Mouse (Mus musculus) neural tube, embryonic 11.5 days (tissue): ENCODE measurements around the gene Ppm1h. TPM values are rescaled to one million over a fixed set of nuclear protein-coding genes. Genes with fewer than 3 reads are reported as not detected.

Experiments used
- ATAC-seq: fragments of 200-750 bp; cut with Nextera tagmentation; 2 replicates; pipeline ENCODE4 v1.8.0; 2017; ENCODE audit warnings: moderate number of reproducible peaks, mild to moderate bottlenecking, moderate TSS enrichment, moderate library complexity; ENCODE audit not compliant: insufficient read depth, low FRiP score, low TSS enrichment
- DNase-seq: peaks from one replicate; pipeline ENCODE4 v3.0.0-alpha.2; 2015; ENCODE audit warnings: low spot score
- H3K27ac ChIP-seq: fragments of 300-500 bp; sonication (generic); 2 replicates; pipeline ENCODE4 v1.5.1; 2014; ENCODE audit warnings: low read depth, mild to moderate bottlenecking, low read length
- H3K27me3 ChIP-seq: fragments of 300-500 bp; sonication (generic); 2 replicates; pipeline ENCODE4 v1.6.1; 2014; ENCODE audit warnings: mild to moderate bottlenecking, low read length, mixed read lengths; ENCODE audit not compliant: control insufficient read depth, insufficient read depth
- H3K36me3 ChIP-seq: fragments of 300-500 bp; sonication (generic); 2 replicates; pipeline ENCODE4 v1.6.1; 2014; ENCODE audit warnings: mild to moderate bottlenecking, low read length, moderate library complexity, mixed read lengths; ENCODE audit not compliant: control insufficient read depth, insufficient read depth
- H3K4me1 ChIP-seq: fragments of 300-500 bp; sonication (generic); 2 replicates; pipeline ENCODE4 v1.6.1; 2014; ENCODE audit warnings: low read length, mixed read lengths; ENCODE audit not compliant: control insufficient read depth, insufficient read depth
- H3K4me2 ChIP-seq: fragments of 300-500 bp; sonication (generic); 2 replicates; pipeline ENCODE4 v1.6.1; 2014; ENCODE audit warnings: low read depth, mild to moderate bottlenecking, moderate library complexity
- H3K4me3 ChIP-seq: fragments of 300-500 bp; sonication (generic); 2 replicates; pipeline ENCODE4 v1.5.1; 2014; ENCODE audit warnings: low read depth, low read length
- H3K9ac ChIP-seq: fragments of 300-500 bp; sonication (generic); 2 replicates; pipeline ENCODE4 v1.6.1; 2014; ENCODE audit warnings: mild to moderate bottlenecking, low read length
- H3K9me3 ChIP-seq: fragments of 300-500 bp; sonication (generic); 2 replicates; pipeline ENCODE4 v1.6.1; 2016; ENCODE audit warnings: low read length; ENCODE audit not compliant: control insufficient read depth
- WGBS: fragments of 180-500 bp; shearing (Covaris S2); extraction: QIAGEN DNeasy Blood & Tissue Kit; methylation state at CpG from one replicate; pipeline ENCODE4 v1.1.7; 2014; 5-methylcytosine and 5-hydroxymethylcytosine counted together
- polyA plus RNA-seq: library from polyadenylated mRNA; unstranded; fragments of >200 nt; fragmentation: Nextera tagmentation; extraction: Ambion mirVana; gene quantifications from 2 replicates; pipeline ENCODE4 v1.2.1, GENCODE M21; 2014

Gene Ppm1h
- polyA plus RNA-seq, 1 experiment from 2014 or later, result 15.1 TPM

- ATAC-seq (no peak), DNase-seq (no peak)
- no peaks in the 10 kb centered on the region for H3K36me3 ChIP-seq
- 88% methylated on average over 4 of the region's 4 CpGs for WGBS
- no peaks in the 10 kb centered on the region for H3K4me1 ChIP-seq
- H3K4me3 ChIP-seq, result no peak overlapping the region
- no peaks in the 10 kb centered on the region for H3K9me3 ChIP-seq
- no peak overlapping the region for H3K27ac ChIP-seq
- no peak overlapping the region for H3K9ac ChIP-seq
- H3K27me3 ChIP-seq, result no peaks in the 10 kb centered on the region
- no peak overlapping the region for H3K4me2 ChIP-seq
Observed at GRCm38 (mm10) chr10:122672044-122672443, 6.5 kb upstream of the Ppm1h start.

- Histone ChIP-seq H3K27me3 (no peaks in the 10 kb centered on the region), H3K9me3 (no peaks in the 10 kb centered on the region), H3K36me3 (no peaks in the 10 kb centered on the region), H3K4me2 (peak overlapping the region; percentile 97), H3K4me3 (peak overlapping the region; percentile 76), H3K9ac (peak overlapping the region; percentile 92), H3K4me1 (0 out of 2 replicates have a peak, but pooled peaks cover 4% of the 10 kb centered on the region), H3K27ac (peak overlapping the region; percentile 83)
- ATAC-seq, result no peak; the same call in none of the 2 replicates
- WGBS, result under 1% methylated on average over 33 of the region's 33 CpGs
- no peak for DNase-seq
Observed at GRCm38 (mm10) chr10:122679437-122680045, 979 bp downstream of the Ppm1h start.

GRCm38 (mm10) chr10:122680387-122681084 lies 2.0 kb downstream of the Ppm1h start:
- H3K9me3 ChIP-seq, result no peaks in the 10 kb centered on the region
- DNase-seq, result peak; percentile 51
- no peaks in the 10 kb centered on the region for H3K36me3 ChIP-seq
- peak; percentile 14; the same call in 1 of the 2 replicates for ATAC-seq
- H3K4me1 ChIP-seq, result 0 out of 2 replicates have a peak, but pooled peaks cover 4% of the 10 kb centered on the region
- WGBS, result 1% methylated on average over 18 of the region's 19 CpGs
- H3K27ac ChIP-seq, result no peak overlapping the region
- peak overlapping the region; percentile 97 for H3K4me2 ChIP-seq
- no peaks in the 10 kb centered on the region for H3K27me3 ChIP-seq
- H3K4me3 ChIP-seq, result peak overlapping the region; percentile 76
- peak overlapping the region; percentile 19 for H3K9ac ChIP-seq

GRCm38 (mm10) chr10:122681085-122681408 lies 2.5 kb downstream of the Ppm1h start:
- no peak for ATAC-seq
- H3K27me3 ChIP-seq, result no peaks in the 10 kb centered on the region
- no peak overlapping the region for H3K9ac ChIP-seq
- 34% methylated on average over 4 of the region's 4 CpGs for WGBS
- H3K27ac ChIP-seq, result no peak overlapping the region
- H3K4me2 ChIP-seq, result no peak overlapping the region
- peak; percentile 9 for DNase-seq
- H3K4me3 ChIP-seq, result no peak overlapping the region
- H3K4me1 ChIP-seq, result 0 out of 2 replicates have a peak, but pooled peaks cover 4% of the 10 kb centered on the region
- no peaks in the 10 kb centered on the region for H3K36me3 ChIP-seq
- H3K9me3 ChIP-seq, result no peaks in the 10 kb centered on the region

GRCm38 (mm10) chr10:122683819-122684330 lies 5.3 kb downstream of the Ppm1h start:
- no peak overlapping the region for H3K4me2 ChIP-seq
- H3K9ac ChIP-seq, result no peak overlapping the region
- no peaks in the 10 kb centered on the region for H3K9me3 ChIP-seq
- ATAC-seq (no peak), DNase-seq (no peak)
- WGBS, result 74% methylated on average over 5 of the region's 5 CpGs
- no peaks in the 10 kb centered on the region for H3K36me3 ChIP-seq
- H3K27me3 ChIP-seq, result no peaks in the 10 kb centered on the region
- no peak overlapping the region for H3K4me3 ChIP-seq
- no peak overlapping the region for H3K27ac ChIP-seq
- H3K4me1 ChIP-seq, result no peaks in the 10 kb centered on the region

- Histone ChIP-seq H3K4me3 (no peak overlapping the region), H3K36me3 (no peaks in the 10 kb centered on the region), H3K4me2 (no peak overlapping the region), H3K9me3 (no peaks in the 10 kb centered on the region), H3K9ac (no peak overlapping the region), H3K27ac (no peak overlapping the region), H3K4me1 (no peaks in the 10 kb centered on the region), H3K27me3 (no peaks in the 10 kb centered on the region)
- WGBS, result 47% methylated on average over 1 of the region's 1 CpGs
- no peak for ATAC-seq
- no peak for DNase-seq
Observed at GRCm38 (mm10) chr10:122685297-122685696, 6.7 kb downstream of the Ppm1h start.

- Histone ChIP-seq H3K4me2 (no peak overlapping the region), H3K27ac (no peak overlapping the region), H3K4me3 (no peak overlapping the region), H3K9ac (no peak overlapping the region), H3K9me3 (no peaks in the 10 kb centered on the region), H3K27me3 (no peaks in the 10 kb centered on the region), H3K4me1 (no peaks in the 10 kb centered on the region), H3K36me3 (no peaks in the 10 kb centered on the region)
- DNase-seq, result no peak
- WGBS, result 90% methylated on average over 19 of the region's 19 CpGs
- no peak for ATAC-seq
Observed at GRCm38 (mm10) chr10:122685836-122686531, 7.4 kb downstream of the Ppm1h start.

- Histone ChIP-seq H3K27me3 (no peaks in the 10 kb centered on the region), H3K9me3 (no peaks in the 10 kb centered on the region), H3K4me1 (no peaks in the 10 kb centered on the region), H3K36me3 (no peaks in the 10 kb centered on the region), H3K27ac (no peak overlapping the region), H3K9ac (no peak overlapping the region), H3K4me2 (no peak overlapping the region), H3K4me3 (no peak overlapping the region)
- DNase-seq (no peak), ATAC-seq (no peak)
- 90% methylated on average over 6 of the region's 6 CpGs for WGBS
Observed at GRCm38 (mm10) chr10:122690698-122691097, 12.1 kb downstream of the Ppm1h start.
